Mouse (Mus musculus): ENCODE measurements at regions not wholly inside any gene's neighbourhood (a gene's known extent, or its start where the extent isn't known, plus 50 kb on each side); places are given as distances from the start of the nearest gene placed in this dataset.

- H3K9me3 ChIP-seq (ENCODE audit: control insufficient read depth, insufficient read depth, low read depth, low read length), result no peaks in the 10 kb centered on the region
- DNase-seq (ENCODE audit: low read depth, low spot score), result no peak
- H3K4me1 ChIP-seq (ENCODE audit: control insufficient read depth in 2 of 2, insufficient read depth in 2 of 2, low read length in 2 of 2, poor library complexity in 1 of 2), result no peaks in the 10 kb centered on the region
- no peak for TF ChIP-seq MAFK (IDR thresholded peaks at IDR 0.05; ENCODE audit: insufficient read depth, low read depth, low read length)
- no peak for TF ChIP-seq HCFC1 (IDR thresholded peaks at IDR 0.05; ENCODE audit: borderline replicate concordance, insufficient read depth, low read length)
- TF ChIP-seq CHD2 (IDR thresholded peaks at IDR 0.05; ENCODE audit: low read depth, low read length), result no peak
- no peak for TF ChIP-seq ZC3H11A (IDR thresholded peaks at IDR 0.05; ENCODE audit: borderline replicate concordance, low read depth, low read length)
- TF ChIP-seq ZNF384 (IDR thresholded peaks at IDR 0.05; ENCODE audit: low read depth, low read length), result no peak
- H3K4me3 ChIP-seq (ENCODE audit: insufficient read depth in 1 of 2, low read depth in 1 of 2, low read length in 2 of 2, poor library complexity in 1 of 2, severe bottlenecking in 1 of 2), result no peak overlapping the region
- no peak overlapping the region for H3K9ac ChIP-seq (ENCODE audit: insufficient read depth, low read depth, low read length, poor library complexity, severe bottlenecking)
- no peak overlapping the region for H3K27ac ChIP-seq (ENCODE audit: insufficient read depth, low read depth, low read length, poor library complexity, severe bottlenecking)
- in situ Hi-C loops (cut with MboI; ENCODE audit: low sequenced_read_pairs in 2 of 2, unreplicated experiment in 2 of 2), result no loop called here
- no peaks in the 10 kb centered on the region for H3K36me3 ChIP-seq (ENCODE audit: control insufficient read depth, insufficient read depth, low read length, poor library complexity, severe bottlenecking)
These were observed 450.0 kb upstream of the Meis1 start for GRCm38 (mm10) chr11:19468803-19469202.

- DNase-seq (ENCODE audit: low read depth, low spot score), result no peak
- Histone ChIP-seq H3K4me1 (ENCODE audit: control insufficient read depth in 2 of 2, insufficient read depth in 2 of 2, low read length in 2 of 2, poor library complexity in 1 of 2) (no peaks in the 10 kb centered on the region), H3K9ac (ENCODE audit: insufficient read depth, low read depth, low read length, poor library complexity, severe bottlenecking) (no peak overlapping the region), H3K36me3 (ENCODE audit: control insufficient read depth, insufficient read depth, low read length, poor library complexity, severe bottlenecking) (no peaks in the 10 kb centered on the region), H3K4me3 (ENCODE audit: insufficient read depth in 1 of 2, low read depth in 1 of 2, low read length in 2 of 2, poor library complexity in 1 of 2, severe bottlenecking in 1 of 2) (no peak overlapping the region), H3K9me3 (ENCODE audit: control insufficient read depth, insufficient read depth, low read depth, low read length) (no peaks in the 10 kb centered on the region), H3K27ac (ENCODE audit: insufficient read depth, low read depth, low read length, poor library complexity, severe bottlenecking) (no peak overlapping the region)
- in situ Hi-C loops (cut with MboI; ENCODE audit: low sequenced_read_pairs in 2 of 2, unreplicated experiment in 2 of 2), result no loop called here
- TF ChIP-seq MAFK (IDR thresholded peaks at IDR 0.05; ENCODE audit: insufficient read depth, low read depth, low read length) (no peak), ZC3H11A (IDR thresholded peaks at IDR 0.05; ENCODE audit: borderline replicate concordance, low read depth, low read length) (no peak), HCFC1 (IDR thresholded peaks at IDR 0.05; ENCODE audit: borderline replicate concordance, insufficient read depth, low read length) (no peak), ZNF384 (IDR thresholded peaks at IDR 0.05; ENCODE audit: low read depth, low read length) (no peak), CHD2 (IDR thresholded peaks at IDR 0.05; ENCODE audit: low read depth, low read length) (no peak)
These were observed 452.0 kb upstream of the Meis1 start for GRCm38 (mm10) chr11:19470648-19471341.

GRCm38 (mm10) chr11:19475068-19475786 is 448.9 kb upstream of the Spred2 start:
- H3K36me3 ChIP-seq (ENCODE audit: control insufficient read depth, insufficient read depth, low read length, poor library complexity, severe bottlenecking), result no peaks in the 10 kb centered on the region
- DNase-seq (ENCODE audit: low read depth, low spot score), result no peak
- no peak overlapping the region for H3K4me3 ChIP-seq (ENCODE audit: insufficient read depth in 1 of 2, low read depth in 1 of 2, low read length in 2 of 2, poor library complexity in 1 of 2, severe bottlenecking in 1 of 2)
- no peaks in the 10 kb centered on the region for H3K9me3 ChIP-seq (ENCODE audit: control insufficient read depth, insufficient read depth, low read depth, low read length)
- in situ Hi-C loops (cut with MboI; ENCODE audit: low sequenced_read_pairs in 2 of 2, unreplicated experiment in 2 of 2), result no loop called here
- no peak overlapping the region for H3K27ac ChIP-seq (ENCODE audit: insufficient read depth, low read depth, low read length, poor library complexity, severe bottlenecking)
- no peak overlapping the region for H3K9ac ChIP-seq (ENCODE audit: insufficient read depth, low read depth, low read length, poor library complexity, severe bottlenecking)
- H3K4me1 ChIP-seq (ENCODE audit: control insufficient read depth in 2 of 2, insufficient read depth in 2 of 2, low read length in 2 of 2, poor library complexity in 1 of 2), result no peaks in the 10 kb centered on the region
- TF ChIP-seq MAFK (IDR thresholded peaks at IDR 0.05; ENCODE audit: insufficient read depth, low read depth, low read length) (no peak), HCFC1 (IDR thresholded peaks at IDR 0.05; ENCODE audit: borderline replicate concordance, insufficient read depth, low read length) (no peak), CHD2 (IDR thresholded peaks at IDR 0.05; ENCODE audit: low read depth, low read length) (no peak), ZC3H11A (IDR thresholded peaks at IDR 0.05; ENCODE audit: borderline replicate concordance, low read depth, low read length) (no peak), ZNF384 (IDR thresholded peaks at IDR 0.05; ENCODE audit: low read depth, low read length) (no peak)

GRCm38 (mm10) chr11:19493089-19493756 is 431.0 kb upstream of the Spred2 start:
- Histone ChIP-seq H3K36me3 (ENCODE audit: control insufficient read depth, insufficient read depth, low read length, poor library complexity, severe bottlenecking) (no peaks in the 10 kb centered on the region), H3K27ac (ENCODE audit: insufficient read depth, low read depth, low read length, poor library complexity, severe bottlenecking) (no peak overlapping the region), H3K4me3 (ENCODE audit: insufficient read depth in 1 of 2, low read depth in 1 of 2, low read length in 2 of 2, poor library complexity in 1 of 2, severe bottlenecking in 1 of 2) (no peak overlapping the region), H3K4me1 (ENCODE audit: control insufficient read depth in 2 of 2, insufficient read depth in 2 of 2, low read length in 2 of 2, poor library complexity in 1 of 2) (no peaks in the 10 kb centered on the region), H3K9me3 (ENCODE audit: control insufficient read depth, insufficient read depth, low read depth, low read length) (no peaks in the 10 kb centered on the region), H3K9ac (ENCODE audit: insufficient read depth, low read depth, low read length, poor library complexity, severe bottlenecking) (no peak overlapping the region)
- in situ Hi-C loops (cut with MboI; ENCODE audit: low sequenced_read_pairs in 2 of 2, unreplicated experiment in 2 of 2), result no loop called here
- no peak for TF ChIP-seq ZNF384 (IDR thresholded peaks at IDR 0.05; ENCODE audit: low read depth, low read length)
- TF ChIP-seq CHD2 (IDR thresholded peaks at IDR 0.05; ENCODE audit: low read depth, low read length), result no peak
- TF ChIP-seq ZC3H11A (IDR thresholded peaks at IDR 0.05; ENCODE audit: borderline replicate concordance, low read depth, low read length), result no peak
- no peak for TF ChIP-seq MAFK (IDR thresholded peaks at IDR 0.05; ENCODE audit: insufficient read depth, low read depth, low read length)
- TF ChIP-seq HCFC1 (IDR thresholded peaks at IDR 0.05; ENCODE audit: borderline replicate concordance, insufficient read depth, low read length), result no peak
- no peak for DNase-seq (ENCODE audit: low read depth, low spot score)

All from ES-E14 (cell line).